Mouse (Mus musculus) adrenal gland, postnatal 10 days (tissue): ENCODE measurements around the gene Adora2b. TPM values are rescaled to one million over a fixed set of nuclear protein-coding genes. Genes with fewer than 3 reads are reported as not detected.

Source experiments
- DNase-seq: peaks from one replicate; pipeline ENCODE4 v3.0.0; 2021; ENCODE audit warnings: mixed read lengths
- long read RNA-seq, 2 experiments: library from polyadenylated mRNA; stranded (forward); transcript quantifications; one replicate each; pipeline ENCODE4 v2.0.0; 2021
- total RNA-seq, 2 experiments: library from RNA; stranded (reverse); gene quantifications; 2 replicates each; pipeline ENCODE4 v1.2.3; 2021

The Adora2b gene
- 1 to 10 TPM in 1 of 2 experiments, under 1 TPM in 1; 0.57 to 1.1 TPM for total RNA-seq
- long read RNA-seq, experiment 1, partial matches to known transcripts = 0 of 4 reads
- long read RNA-seq, experiment 1, other reads (novel, unspliced or antisense) = 0 of 4 reads
- long read RNA-seq, experiment 2 = 0 reads

DNA sequence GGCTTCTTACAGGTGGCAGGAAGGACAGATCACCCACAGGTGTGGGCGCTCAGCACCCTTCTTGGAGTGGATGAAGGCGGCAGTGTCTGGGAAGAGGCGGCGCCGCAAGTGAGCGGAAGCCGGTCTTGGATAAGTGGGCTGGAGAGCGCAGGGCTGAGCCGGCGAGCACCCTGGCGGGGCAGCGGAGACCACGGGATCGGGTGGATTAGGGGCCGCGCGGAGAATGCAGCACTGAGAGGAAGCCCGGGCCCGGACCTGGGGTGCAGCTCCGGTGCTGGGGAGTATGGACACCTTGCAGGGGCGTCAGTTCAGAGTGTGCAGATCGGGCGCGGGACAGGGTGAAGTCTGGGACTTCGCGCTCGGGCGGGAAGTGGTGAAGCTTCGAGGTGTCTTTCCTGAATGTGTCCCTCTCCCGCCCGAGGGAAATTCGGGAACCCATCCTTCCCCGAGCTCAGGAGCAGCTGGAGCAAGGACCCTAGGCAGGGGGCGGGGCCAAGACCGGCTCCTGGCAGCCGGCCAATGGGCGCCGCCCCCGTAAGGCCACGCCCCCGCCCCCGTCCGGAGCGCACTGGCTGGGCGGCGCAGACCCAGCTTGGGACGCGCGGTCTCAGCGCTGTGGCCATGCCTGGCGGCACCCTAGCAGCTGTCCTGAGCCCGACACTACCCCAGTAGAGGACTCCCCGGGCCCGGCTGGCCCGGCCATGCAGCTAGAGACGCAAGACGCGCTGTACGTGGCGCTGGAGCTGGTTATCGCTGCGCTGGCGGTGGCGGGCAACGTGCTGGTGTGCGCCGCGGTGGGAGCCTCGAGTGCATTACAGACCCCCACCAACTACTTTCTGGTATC lies at the start of gene Adora2b:
TSS of gene Adora2b (plus strand) at position 584 of the 844 bp plus-strand sequence.
- peak; percentile 76 for DNase-seq

DNA sequence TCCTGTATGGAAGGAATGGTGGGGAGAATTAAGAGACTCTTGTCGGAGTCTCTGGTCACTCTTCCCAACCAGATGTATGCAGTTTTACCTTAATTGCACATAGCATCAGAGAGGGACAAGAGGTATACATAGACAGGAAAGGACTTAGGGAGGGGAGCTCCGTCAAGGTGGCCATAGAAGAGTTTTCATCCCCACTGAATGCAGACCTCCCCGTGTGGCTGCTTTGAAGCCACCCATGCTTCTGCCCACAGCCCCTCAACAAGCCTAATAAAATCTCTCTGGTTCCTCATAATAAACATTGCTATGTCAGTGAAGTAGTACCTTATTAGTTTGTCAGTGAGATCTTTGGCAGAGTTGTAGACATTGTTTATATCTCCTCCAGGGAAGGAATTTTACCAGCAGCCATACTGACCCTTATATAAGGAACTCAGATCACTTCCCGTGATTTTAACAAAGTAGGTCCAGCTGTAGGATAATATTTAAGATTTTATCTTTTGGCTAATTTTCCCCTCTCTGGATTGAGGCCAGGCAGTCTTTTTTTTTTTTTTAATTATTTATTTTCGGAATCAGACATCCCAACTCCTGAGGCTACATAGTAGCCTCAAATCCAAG lies 47.8 kb upstream of the Adora2b start:
- DNase-seq = no peak

DNA sequence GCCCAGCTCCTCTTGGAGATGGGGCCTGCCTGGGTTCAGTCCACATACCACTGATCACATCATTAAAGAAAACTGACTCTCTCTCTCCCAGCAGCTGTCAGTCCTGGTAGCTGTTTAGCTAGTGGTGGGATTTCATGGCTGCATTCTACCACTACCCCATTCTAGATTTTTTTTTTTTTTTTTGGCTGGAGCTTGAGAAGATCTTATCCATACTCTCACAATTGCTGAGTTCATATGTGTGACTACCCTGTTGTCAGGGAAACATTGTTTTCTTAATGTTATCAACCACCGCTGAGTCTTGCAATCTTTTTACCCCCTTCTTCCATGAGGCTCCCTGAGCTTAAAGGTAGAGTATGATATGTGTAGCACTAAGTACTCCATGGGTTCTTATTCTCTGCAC lies 46.1 kb upstream of the Adora2b start:
- DNase-seq = no peak

DNA sequence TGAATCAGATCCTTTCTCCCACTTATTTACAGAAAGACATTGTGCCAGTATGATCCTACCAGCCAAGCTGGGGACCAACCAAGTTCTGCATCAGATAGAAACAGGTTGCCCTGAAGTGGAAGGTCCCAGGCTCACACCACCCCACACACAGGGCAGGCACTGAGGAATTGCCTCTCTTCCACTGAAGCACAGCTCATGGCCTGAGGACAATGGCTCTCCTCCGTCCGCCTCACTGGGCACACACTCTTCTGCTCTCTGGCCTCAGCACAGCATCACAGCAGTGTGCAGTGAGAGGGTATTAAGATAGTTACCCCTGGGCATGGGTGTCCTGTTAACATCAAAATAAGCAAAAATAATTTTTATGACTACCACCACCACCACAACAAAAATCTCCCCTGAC lies 39.7 kb upstream of the Adora2b start:
- DNase-seq = no peak

GRCm38 (mm10) chr11:62209891-62210290 lies 38.9 kb upstream of the Adora2b start:
- DNase-seq = peak; percentile 24

- DNase-seq = no peak
These were observed 35.3 kb upstream of the Adora2b start for GRCm38 (mm10) chr11:62213384-62213989.

GRCm38 (mm10) chr11:62215107-62215506 lies 33.7 kb upstream of the Adora2b start:
- no peak for DNase-seq

DNA sequence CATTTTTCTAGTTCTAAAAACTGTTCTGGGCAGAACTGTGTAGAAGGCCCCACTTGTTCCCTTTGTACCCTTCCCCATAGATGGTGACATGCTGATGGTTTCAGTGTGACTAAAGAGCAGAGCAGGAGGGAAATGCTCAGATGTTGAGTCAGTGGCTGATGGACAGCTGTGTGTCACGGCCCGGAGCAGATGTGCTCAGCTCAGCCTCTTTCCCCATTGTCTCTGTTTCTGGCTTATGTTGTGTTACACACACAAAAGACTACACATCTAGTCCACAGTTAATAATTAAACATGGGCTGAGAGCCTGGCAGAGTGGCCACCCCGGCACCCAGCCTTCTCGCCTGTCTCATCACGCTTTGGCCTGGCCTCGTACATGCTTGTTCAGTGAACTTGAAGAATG lies 31.0 kb upstream of the Adora2b start:
- DNase-seq = no peak

GRCm38 (mm10) chr11:62220756-62221510 lies 27.9 kb upstream of the Adora2b start:
- DNase-seq = no peak

GRCm38 (mm10) chr11:62223416-62223815 lies 25.4 kb upstream of the Adora2b start:
- no peak for DNase-seq

- DNase-seq = peak; percentile 25
These were observed 24.8 kb upstream of the Adora2b start for GRCm38 (mm10) chr11:62223962-62224361.

- no peak for DNase-seq
These were observed 24.0 kb upstream of the Adora2b start for GRCm38 (mm10) chr11:62224797-62225196.

GRCm38 (mm10) chr11:62240631-62241261 lies 8.0 kb upstream of the Adora2b start:
- DNase-seq = no peak

GRCm38 (mm10) chr11:62243871-62244270 lies 4.9 kb upstream of the Adora2b start:
- DNase-seq = no peak

DNA sequence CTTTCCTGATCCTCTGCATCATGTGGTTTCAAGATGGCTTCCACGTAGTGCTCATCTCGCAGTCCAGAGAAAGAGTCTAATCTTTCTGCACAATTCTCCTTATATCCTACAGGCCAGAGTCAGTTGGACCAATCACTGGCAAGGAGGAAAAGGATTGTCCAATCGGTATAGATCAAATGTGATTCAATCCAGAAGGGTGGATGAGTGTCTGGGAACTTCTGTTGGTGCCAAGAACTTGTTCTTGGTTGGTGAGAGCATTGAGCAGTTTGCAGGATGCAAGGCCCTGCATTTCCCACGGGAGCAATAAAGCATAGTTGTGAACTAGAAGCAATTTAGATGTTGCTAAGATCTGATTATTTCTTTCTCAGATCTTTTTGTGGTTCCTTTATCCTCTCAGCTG lies 4.3 kb upstream of the Adora2b start:
- no peak for DNase-seq

DNA sequence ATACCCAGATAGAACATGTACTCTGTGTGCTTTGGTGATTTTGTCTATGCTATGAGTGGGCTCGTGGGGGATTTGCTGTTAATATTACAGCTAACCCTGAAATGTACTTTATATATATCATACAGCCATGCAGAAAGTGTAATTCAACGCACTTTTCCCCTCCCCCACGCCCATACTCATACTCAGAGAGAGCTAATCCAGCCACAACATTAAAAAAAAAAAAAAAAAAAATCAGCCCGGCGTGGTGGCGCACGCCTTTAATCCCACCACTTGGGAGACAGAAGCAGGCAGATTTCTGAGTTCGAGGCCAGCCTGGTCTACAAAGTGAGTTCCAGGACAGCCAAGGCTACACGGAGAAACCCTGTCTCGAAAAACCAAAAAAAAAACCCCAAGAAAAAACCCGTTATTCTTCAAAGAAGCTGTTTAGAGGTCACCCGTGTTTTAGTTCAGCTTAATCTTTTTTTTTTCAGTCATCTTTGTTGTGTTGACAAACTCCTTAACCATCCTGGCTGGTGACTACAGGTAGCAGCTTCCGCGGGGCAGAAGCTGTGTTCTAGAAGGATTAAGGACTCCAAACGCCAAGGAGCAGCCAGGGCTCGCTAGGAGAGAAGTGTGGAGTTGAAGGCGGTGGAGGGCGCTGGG lies 904 bp upstream of the Adora2b start:
- DNase-seq = no peak

GRCm38 (mm10) chr11:62249266-62250037 lies 668 bp downstream of the Adora2b start:
- DNase-seq = peak; percentile 38

- DNase-seq = no peak
These were observed 2.3 kb downstream of the Adora2b start for GRCm38 (mm10) chr11:62251047-62251446.

DNA sequence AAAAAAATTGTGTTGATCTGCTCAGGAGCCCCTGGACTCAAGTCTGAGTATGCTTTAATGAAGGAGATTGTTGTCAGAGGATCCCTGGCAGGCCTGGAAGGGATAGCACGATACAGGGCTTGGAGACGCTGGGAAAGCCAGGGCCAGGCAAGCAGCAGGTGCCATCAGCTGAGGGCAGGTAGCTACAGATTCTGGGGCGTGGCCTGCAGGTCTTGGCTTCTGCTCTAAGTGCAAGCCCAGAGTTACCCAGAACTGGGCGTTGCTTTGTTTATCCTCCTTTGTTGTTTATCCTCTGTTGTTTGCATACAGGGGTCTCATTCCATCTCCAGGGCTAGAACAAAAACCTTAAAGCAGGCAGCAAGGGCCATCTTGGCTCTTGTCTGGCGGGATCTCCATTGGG lies 4.6 kb downstream of the Adora2b start:
- DNase-seq = no peak

DNA sequence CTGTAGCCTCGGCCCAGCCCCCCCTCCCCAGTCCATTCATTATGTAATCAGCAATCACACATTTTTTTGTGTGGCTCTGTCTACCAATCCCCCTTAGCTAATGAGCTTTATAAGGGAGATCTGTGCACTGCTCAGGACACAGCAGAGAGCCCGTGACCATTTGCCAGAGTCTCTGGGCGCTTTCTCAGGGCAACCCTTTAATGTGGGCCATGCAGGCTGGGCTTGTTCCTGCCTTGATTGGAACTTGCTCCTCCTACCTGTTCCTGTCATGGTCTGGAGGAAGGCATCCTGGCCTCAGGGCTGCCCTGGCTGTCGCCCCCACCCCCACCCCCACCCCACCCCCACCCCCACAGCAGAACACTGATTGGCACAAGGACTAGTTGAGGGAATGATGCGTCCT lies 10.4 kb downstream of the Adora2b start:
- DNase-seq = no peak

- DNase-seq = no peak
These were observed 14.8 kb downstream of the Adora2b start for GRCm38 (mm10) chr11:62263599-62263998.
